Mouse (Mus musculus) olfactory bulb, adult 2 months (tissue): ENCODE results near the gene Tbc1d25. TPM values are rescaled to one million over a fixed set of nuclear protein-coding genes. Genes with fewer than 3 reads are reported as not detected.

Source experiments
- H3K27ac ChIP-seq: fragments of 200-500 bp; 2 replicates; pipeline ENCODE4 v1.5.1; 2012; ENCODE audit warnings: low read depth, low read length; ENCODE audit not compliant: insufficient read depth
- H3K4me1 ChIP-seq: fragments of 200-500 bp; 2 replicates; pipeline ENCODE4 v1.6.1; 2012; ENCODE audit warnings: low read length; ENCODE audit not compliant: control insufficient read depth, insufficient read depth
- H3K4me3 ChIP-seq: fragments of 200-500 bp; 2 replicates; pipeline ENCODE4 v1.5.1; 2012; ENCODE audit warnings: mild to moderate bottlenecking, low read depth, low read length, moderate library complexity; ENCODE audit not compliant: insufficient read depth
- CTCF ChIP-seq: fragments of 200-500 bp; IDR thresholded peaks from 2 replicates; pipeline ENCODE4 v1.5.1; 2012; ENCODE audit warnings: low read depth, mild to moderate bottlenecking, low read length, moderate library complexity; ENCODE audit not compliant: insufficient read depth
- POLR2A ChIP-seq: fragments of 200-500 bp; IDR thresholded peaks from 2 replicates; pipeline ENCODE4 v1.6.1; 2012; ENCODE audit warnings: mild to moderate bottlenecking, low read depth, low read length, moderate library complexity; ENCODE audit not compliant: insufficient read depth
- WGBS: fragments of 180-500 bp; shearing (Covaris S2); methylation state at CpG from one replicate; pipeline ENCODE4 v1.1.7; 2018; 5-methylcytosine and 5-hydroxymethylcytosine counted together
- polyA plus RNA-seq: library from polyadenylated mRNA; stranded (reverse); fragments of >200 nt; gene quantifications from 2 replicates; pipeline ENCODE4 v1.2.4, GENCODE M21; 2012; ENCODE audit warnings: low replicate concordance; ENCODE audit not compliant: missing spikeins, insufficient read depth, insufficient read length

Gene Tbc1d25
- polyA plus RNA-seq, 1 experiment = not detected

DNA sequence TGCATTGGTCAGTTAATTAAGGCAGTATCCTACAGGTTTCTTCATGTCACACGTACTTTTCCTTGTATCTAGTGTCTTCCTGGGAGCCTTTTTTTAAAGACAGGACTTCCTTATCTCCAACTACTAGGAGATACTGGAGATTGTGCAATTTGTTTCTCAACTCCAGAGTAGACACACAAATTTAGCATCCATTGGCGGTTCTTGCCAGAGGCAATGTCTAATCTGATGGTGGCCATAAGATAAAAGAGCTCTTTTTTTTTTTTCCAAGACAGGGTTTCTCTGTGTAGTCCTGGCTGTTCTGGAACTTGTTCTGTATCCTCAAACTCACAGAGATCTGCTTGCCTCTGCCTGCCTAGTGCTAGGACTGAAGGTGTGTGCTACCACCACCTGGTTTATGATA lies 33.7 kb upstream of the Tbc1d25 start:
- 69% methylated on average over 2 of the region's 2 CpGs for WGBS
- Histone ChIP-seq H3K4me1 (peaks cover 5% of the 10 kb centered on the region; the same call in 1 of the 2 replicates), H3K4me3 (no peak overlapping the region), H3K27ac (no peak overlapping the region)
- TF ChIP-seq CTCF = no peak
- no peak for TF ChIP-seq POLR2A

GRCm38 (mm10) chrX:8207224-8207623 lies 31.2 kb upstream of the Tbc1d25 start:
- no peak for TF ChIP-seq CTCF
- TF ChIP-seq POLR2A = no peak
- Histone ChIP-seq H3K4me1 (peaks cover 14% of the 10 kb centered on the region; the same call in 1 of the 2 replicates), H3K4me3 (no peak overlapping the region), H3K27ac (no peak overlapping the region)
- WGBS = 33% methylated on average over 4 of the region's 4 CpGs

GRCm38 (mm10) chrX:8206694-8207197 lies 30.8 kb upstream of the Tbc1d25 start:
- Histone ChIP-seq H3K4me3 (peak overlapping the region; percentile 83), H3K27ac (no peak overlapping the region), H3K4me1 (peaks cover 14% of the 10 kb centered on the region; the same call in 1 of the 2 replicates)
- 20% methylated on average over 11 of the region's 11 CpGs for WGBS
- TF ChIP-seq CTCF (no peak), POLR2A (no peak)

GRCm38 (mm10) chrX:8206015-8206693 lies 30.2 kb upstream of the Tbc1d25 start, which contains the start of gene Porcn:
Gene Porcn, minus strand, starts transcription at chrX:8206525.
- TF ChIP-seq CTCF (no peak), POLR2A (peak; percentile 60; the same call in 1 of the 2 replicates)
- WGBS = 11% methylated on average over 41 of the region's 46 CpGs
- peaks cover 14% of the 10 kb centered on the region; the same call in 1 of the 2 replicates for H3K4me1 ChIP-seq
- peak within 1 kb of the TSS; percentile 83 for H3K4me3 ChIP-seq
- H3K27ac ChIP-seq = peak within 1 kb of the TSS; percentile 33; the same call in 1 of the 2 replicates

DNA sequence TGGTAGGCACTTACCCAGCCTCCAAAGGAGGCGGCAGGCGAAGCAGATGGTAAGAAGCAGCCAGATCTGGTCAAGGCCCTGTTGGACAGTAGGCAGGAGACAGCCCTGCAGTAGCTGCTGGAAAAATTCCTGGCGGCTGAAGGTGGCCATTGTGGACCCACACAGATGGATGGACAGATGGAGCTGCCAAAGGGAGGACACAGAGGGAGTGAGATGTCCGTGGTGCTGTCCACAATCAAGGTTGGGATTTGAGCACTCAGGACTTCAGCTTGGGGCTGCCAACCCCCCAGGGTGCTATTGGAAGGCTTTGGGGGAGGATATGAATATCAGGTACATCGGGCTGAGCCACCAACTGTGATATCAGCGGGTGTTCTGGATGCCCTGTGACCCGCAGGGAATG lies 29.6 kb upstream of the Tbc1d25 start:
- Histone ChIP-seq H3K4me3 (peak overlapping the region; percentile 83), H3K4me1 (peaks cover 14% of the 10 kb centered on the region; the same call in 1 of the 2 replicates), H3K27ac (no peak overlapping the region)
- no peak for TF ChIP-seq POLR2A
- WGBS = 33% methylated on average over 7 of the region's 7 CpGs

- 76% methylated on average over 4 of the region's 4 CpGs for WGBS
- Histone ChIP-seq H3K27ac (no peak overlapping the region), H3K4me3 (no peak overlapping the region), H3K4me1 (peaks cover 14% of the 10 kb centered on the region; the same call in 1 of the 2 replicates)
- TF ChIP-seq POLR2A (no peak), CTCF (no peak)
Measured at GRCm38 (mm10) chrX:8205088-8205487, 29.1 kb upstream of the Tbc1d25 start.

- no peak for TF ChIP-seq POLR2A
- TF ChIP-seq CTCF = no peak
- 89% methylated on average over 10 of the region's 10 CpGs for WGBS
- no peak overlapping the region for H3K27ac ChIP-seq
- peaks cover 14% of the 10 kb centered on the region; the same call in 1 of the 2 replicates for H3K4me1 ChIP-seq
- no peak overlapping the region for H3K4me3 ChIP-seq
Measured at GRCm38 (mm10) chrX:8204076-8204475, 28.1 kb upstream of the Tbc1d25 start.

DNA sequence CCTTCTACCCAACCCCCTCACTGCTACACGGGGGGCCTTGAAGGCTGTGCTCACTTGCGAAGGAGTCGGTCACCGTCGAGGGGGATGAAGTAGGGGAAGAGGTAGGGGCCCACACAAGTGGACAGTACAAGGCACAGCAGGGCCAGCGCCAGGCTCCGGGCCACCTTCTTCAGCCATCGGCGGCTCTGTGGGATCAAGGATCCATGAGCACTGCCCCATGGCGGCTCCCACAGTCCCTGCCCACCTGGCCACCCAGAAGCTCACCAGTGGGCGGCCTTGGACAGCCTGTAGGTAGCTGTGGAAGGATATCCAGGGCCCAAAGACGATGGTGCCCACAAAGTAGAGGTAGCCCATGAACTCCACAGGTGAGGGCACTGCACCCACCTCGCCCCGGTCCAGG lies 27.1 kb upstream of the Tbc1d25 start:
- peaks cover 14% of the 10 kb centered on the region; the same call in 1 of the 2 replicates for H3K4me1 ChIP-seq
- H3K4me3 ChIP-seq = no peak overlapping the region
- H3K27ac ChIP-seq = no peak overlapping the region
- no peak for TF ChIP-seq CTCF
- no peak for TF ChIP-seq POLR2A
- 88% methylated on average over 14 of the region's 14 CpGs for WGBS

GRCm38 (mm10) chrX:8193419-8193723 lies 17.4 kb upstream of the Tbc1d25 start, which contains the start of gene Ebp:
Gene Ebp, minus strand, starts transcription at chrX:8193512.
- peak within 1 kb of the TSS; percentile 53 for H3K4me3 ChIP-seq
- TF ChIP-seq POLR2A (no peak), CTCF (no peak)
- peak within 1 kb of the TSS; percentile 79; the same call in 1 of the 2 replicates for H3K27ac ChIP-seq
- 14% methylated on average over 10 of the region's 10 CpGs for WGBS
- H3K4me1 ChIP-seq = no peaks in the 10 kb centered on the region
